Mouse (Mus musculus) forebrain, embryonic 12.5 days (tissue): ENCODE results near the gene Tceanc2. TPM values are rescaled to one million over a fixed set of nuclear protein-coding genes. Genes with fewer than 3 reads are reported as not detected.

ENCODE experiments used
- ATAC-seq: fragments of 200-750 bp; cut with Nextera tagmentation; 2 replicates; pipeline ENCODE4 v1.8.0; 2017; ENCODE audit warnings: moderate TSS enrichment; ENCODE audit not compliant: low FRiP score
- H3K27ac ChIP-seq: fragments of 300-500 bp; sonication (generic); 2 replicates; pipeline ENCODE4 v1.5.1; 2016; ENCODE audit warnings: mild to moderate bottlenecking
- H3K27me3 ChIP-seq: fragments of 300-500 bp; sonication (generic); 2 replicates; pipeline ENCODE4 v1.6.1; 2016; ENCODE audit warnings: mild to moderate bottlenecking
- H3K36me3 ChIP-seq: fragments of 300-500 bp; sonication (generic); replicated peaks from 2 replicates; pipeline ENCODE4 v1.6.1; 2016; ENCODE audit warnings: mild to moderate bottlenecking
- H3K4me1 ChIP-seq: fragments of 300-500 bp; sonication (generic); 2 replicates; pipeline ENCODE4 v1.6.1; 2016
- H3K4me2 ChIP-seq: fragments of 300-500 bp; sonication (generic); 2 replicates; pipeline ENCODE4 v1.6.1; 2016; ENCODE audit warnings: mild to moderate bottlenecking, moderate library complexity
- H3K4me3 ChIP-seq: fragments of 300-500 bp; sonication (generic); replicated peaks from 2 replicates; pipeline ENCODE4 v1.5.1; 2016; ENCODE audit warnings: mild to moderate bottlenecking
- H3K9ac ChIP-seq: fragments of 300-500 bp; sonication (generic); 2 replicates; pipeline ENCODE4 v1.6.1; 2016; ENCODE audit warnings: mild to moderate bottlenecking
- H3K9me3 ChIP-seq: fragments of 300-500 bp; sonication (generic); 2 replicates; pipeline ENCODE4 v1.6.1; 2016
- WGBS: fragments of 180-500 bp; shearing (Covaris S2); methylation state at CpG from one replicate; pipeline ENCODE4 v1.1.7; 2016; 5-methylcytosine and 5-hydroxymethylcytosine counted together
- polyA plus RNA-seq: library from polyadenylated mRNA; unstranded; fragments of >200 nt; fragmentation: Nextera tagmentation; extraction: Ambion mirVana; gene quantifications from 2 replicates; pipeline ENCODE4 v1.2.1, GENCODE M21; 2016

Gene Tceanc2
- polyA plus RNA-seq, 1 experiment from 2014 or later: 26.5 TPM

DNA sequence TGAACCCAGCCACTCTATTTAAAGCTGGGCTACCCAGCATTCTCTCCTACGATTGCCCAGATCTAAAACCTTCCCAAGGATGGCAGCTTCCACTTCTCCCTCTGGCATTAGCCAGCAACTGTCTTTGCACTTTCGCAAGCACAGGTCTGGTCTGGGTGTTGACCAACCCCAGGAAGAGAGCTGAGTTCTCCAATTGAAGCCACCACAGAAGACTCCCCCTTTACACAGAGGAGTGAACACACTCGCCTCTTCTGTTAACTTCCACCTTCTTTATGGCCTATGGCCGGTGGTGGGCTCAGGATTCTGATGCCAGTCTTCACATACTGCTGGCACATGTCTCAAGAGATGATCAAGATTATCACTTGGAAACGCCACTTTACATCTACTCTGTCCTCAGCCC, 11.1 kb downstream of the Tceanc2 start:
- H3K27ac ChIP-seq: no peak overlapping the region
- peaks cover 14% of the 10 kb centered on the region for H3K36me3 ChIP-seq
- H3K4me3 ChIP-seq: no peak overlapping the region
- no peaks in the 10 kb centered on the region for H3K9me3 ChIP-seq
- no peak overlapping the region for H3K9ac ChIP-seq
- H3K27me3 ChIP-seq: no peaks in the 10 kb centered on the region
- no peak for ATAC-seq
- H3K4me1 ChIP-seq: peaks cover 7% of the 10 kb centered on the region; the same call in 1 of the 2 replicates
- whole genome bisulfite sequencing: 88% methylated on average over 5 of the region's 5 CpGs
- no peak overlapping the region for H3K4me2 ChIP-seq

GRCm38 (mm10) chr4:107166700-107167099, 12.2 kb downstream of the Tceanc2 start:
- H3K4me3 ChIP-seq: no peak overlapping the region
- peaks cover 9% of the 10 kb centered on the region for H3K36me3 ChIP-seq
- ATAC-seq: no peak
- no peak overlapping the region for H3K4me2 ChIP-seq
- H3K27ac ChIP-seq: no peak overlapping the region
- WGBS: 92% methylated on average over 5 of the region's 5 CpGs
- peaks cover 7% of the 10 kb centered on the region; the same call in 1 of the 2 replicates for H3K4me1 ChIP-seq
- H3K9me3 ChIP-seq: no peaks in the 10 kb centered on the region
- H3K27me3 ChIP-seq: no peaks in the 10 kb centered on the region
- H3K9ac ChIP-seq: no peak overlapping the region

GRCm38 (mm10) chr4:107163756-107164587, 14.9 kb downstream of the Tceanc2 start:
- H3K27ac ChIP-seq: no peak overlapping the region
- H3K4me2 ChIP-seq: no peak overlapping the region
- peak; percentile 79 for ATAC-seq
- peaks cover 15% of the 10 kb centered on the region for H3K36me3 ChIP-seq
- no peaks in the 10 kb centered on the region for H3K27me3 ChIP-seq
- H3K9me3 ChIP-seq: no peaks in the 10 kb centered on the region
- no peak overlapping the region for H3K4me3 ChIP-seq
- 51% methylated on average over 9 of the region's 9 CpGs for WGBS
- no peak overlapping the region for H3K9ac ChIP-seq
- H3K4me1 ChIP-seq: peaks cover 7% of the 10 kb centered on the region; the same call in 1 of the 2 replicates

GRCm38 (mm10) chr4:107163341-107163740, 15.6 kb downstream of the Tceanc2 start:
- Histone ChIP-seq H3K9me3 (no peaks in the 10 kb centered on the region), H3K36me3 (peaks cover 15% of the 10 kb centered on the region), H3K27me3 (no peaks in the 10 kb centered on the region), H3K4me2 (no peak overlapping the region), H3K4me3 (no peak overlapping the region), H3K27ac (no peak overlapping the region), H3K4me1 (peaks cover 7% of the 10 kb centered on the region; the same call in 1 of the 2 replicates), H3K9ac (no peak overlapping the region)
- 93% methylated on average over 10 of the region's 10 CpGs for WGBS
- ATAC-seq: no peak

DNA sequence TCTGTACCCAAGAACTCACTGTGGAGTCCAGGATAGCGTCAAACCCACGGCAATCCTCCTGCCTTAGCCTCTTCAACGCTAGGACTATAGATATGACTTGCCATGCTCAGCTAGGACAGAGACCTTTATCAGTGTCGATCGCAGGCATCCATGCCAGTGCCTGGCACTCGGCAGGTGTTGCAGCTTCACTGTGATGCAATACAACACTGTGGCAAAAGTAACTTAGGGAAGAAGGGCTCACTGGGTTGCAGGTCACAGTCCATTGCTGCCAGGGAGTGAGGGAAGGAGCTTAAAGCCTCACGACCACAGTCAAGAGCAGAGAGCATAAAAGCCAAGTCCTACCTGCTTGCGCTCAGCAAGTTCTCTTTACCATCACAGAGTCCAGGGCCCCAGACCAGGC, 18.7 kb downstream of the Tceanc2 start:
- H3K4me2 ChIP-seq: no peak overlapping the region
- H3K4me3 ChIP-seq: no peak overlapping the region
- H3K27ac ChIP-seq: no peak overlapping the region
- H3K9ac ChIP-seq: no peak overlapping the region
- H3K36me3 ChIP-seq: peaks cover 19% of the 10 kb centered on the region
- 91% methylated on average over 8 of the region's 8 CpGs for WGBS
- no peaks in the 10 kb centered on the region for H3K9me3 ChIP-seq
- H3K27me3 ChIP-seq: no peaks in the 10 kb centered on the region
- H3K4me1 ChIP-seq: peaks cover 7% of the 10 kb centered on the region; the same call in 1 of the 2 replicates
- no peak for ATAC-seq

DNA sequence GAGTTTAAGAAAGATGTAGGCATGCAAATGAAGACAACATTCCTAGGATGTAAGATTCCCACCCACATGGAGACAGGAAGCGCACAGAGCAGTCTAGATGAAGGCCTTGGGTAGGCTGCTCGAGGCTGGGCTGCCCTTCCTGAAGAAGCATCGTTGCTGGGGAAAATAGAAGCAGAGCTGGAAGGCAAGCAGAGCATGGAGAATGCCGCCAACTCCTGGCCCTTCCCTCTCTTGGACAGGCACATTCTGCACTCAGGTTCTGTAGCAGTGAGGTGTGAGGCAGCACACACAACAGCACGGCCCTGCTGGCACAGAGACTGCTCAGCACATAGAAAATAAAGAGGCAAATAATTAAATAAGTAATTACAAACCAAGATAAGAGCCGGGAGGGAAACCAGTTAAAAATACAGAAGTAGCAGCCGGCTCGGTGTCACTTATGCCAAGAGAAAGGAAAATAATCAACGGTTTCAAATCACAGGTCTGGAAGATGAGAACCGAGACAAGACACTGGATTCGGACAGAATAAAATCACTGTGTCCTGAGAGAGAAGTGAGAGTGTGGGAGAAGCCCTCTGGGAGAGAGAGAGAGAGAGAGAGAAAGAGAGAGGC, 19.6 kb downstream of the Tceanc2 start:
- H3K9me3 ChIP-seq: no peaks in the 10 kb centered on the region
- no peak overlapping the region for H3K27ac ChIP-seq
- no peak for ATAC-seq
- H3K4me1 ChIP-seq: 0 out of 2 replicates have a peak, but pooled peaks cover 5% of the 10 kb centered on the region
- no peaks in the 10 kb centered on the region for H3K27me3 ChIP-seq
- no peak overlapping the region for H3K4me3 ChIP-seq
- no peak overlapping the region for H3K9ac ChIP-seq
- H3K4me2 ChIP-seq: no peak overlapping the region
- peaks cover 16% of the 10 kb centered on the region; the same call in 1 of the 2 replicates for H3K36me3 ChIP-seq
- 92% methylated on average over 11 of the region's 11 CpGs for WGBS

DNA sequence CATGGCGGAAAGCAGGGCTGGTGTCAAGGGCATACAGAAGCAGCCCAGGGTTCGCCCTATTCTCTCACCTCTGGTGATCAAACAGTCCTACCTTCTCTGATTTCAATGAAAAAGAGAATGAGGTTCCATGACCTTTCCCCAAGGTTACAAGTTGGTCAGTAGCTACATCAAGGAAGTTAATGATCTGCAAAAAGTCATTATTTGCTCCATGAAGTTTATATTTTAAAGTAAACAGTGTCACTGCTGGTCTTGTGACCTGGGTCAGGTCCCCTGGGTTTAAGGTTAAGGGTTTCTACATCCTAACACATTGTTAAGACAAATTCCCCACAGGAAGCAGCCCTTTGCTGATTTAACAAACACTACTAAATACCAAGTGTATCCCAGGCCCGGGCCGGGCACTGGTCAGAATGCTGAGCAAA, 21.9 kb downstream of the Tceanc2 start:
- Histone ChIP-seq H3K27me3 (no peaks in the 10 kb centered on the region), H3K27ac (no peak overlapping the region), H3K4me1 (no peaks in the 10 kb centered on the region), H3K9me3 (no peaks in the 10 kb centered on the region), H3K9ac (no peak overlapping the region), H3K4me2 (no peak overlapping the region), H3K4me3 (no peak overlapping the region), H3K36me3 (peaks cover 22% of the 10 kb centered on the region; the same call in 1 of the 2 replicates)
- WGBS: 95% methylated on average over 4 of the region's 4 CpGs
- no peak for ATAC-seq

GRCm38 (mm10) chr4:107152571-107152970, 26.3 kb downstream of the Tceanc2 start:
- Histone ChIP-seq H3K4me3 (no peak overlapping the region), H3K9me3 (no peaks in the 10 kb centered on the region), H3K4me1 (no peaks in the 10 kb centered on the region), H3K4me2 (no peak overlapping the region), H3K9ac (no peak overlapping the region), H3K36me3 (peaks cover 12% of the 10 kb centered on the region; the same call in 1 of the 2 replicates), H3K27ac (no peak overlapping the region), H3K27me3 (no peaks in the 10 kb centered on the region)
- WGBS: 94% methylated on average over 8 of the region's 8 CpGs
- ATAC-seq: no peak

GRCm38 (mm10) chr4:107150991-107151390, 27.9 kb downstream of the Tceanc2 start:
- no peak overlapping the region for H3K9ac ChIP-seq
- no peak overlapping the region for H3K4me2 ChIP-seq
- no peaks in the 10 kb centered on the region for H3K9me3 ChIP-seq
- WGBS: 89% methylated on average over 6 of the region's 6 CpGs
- H3K4me3 ChIP-seq: no peak overlapping the region
- peaks cover 19% of the 10 kb centered on the region for H3K36me3 ChIP-seq
- H3K4me1 ChIP-seq: no peaks in the 10 kb centered on the region
- ATAC-seq: no peak
- no peaks in the 10 kb centered on the region for H3K27me3 ChIP-seq
- H3K27ac ChIP-seq: no peak overlapping the region

- no peak overlapping the region for H3K4me2 ChIP-seq
- ATAC-seq: no peak
- H3K9me3 ChIP-seq: no peaks in the 10 kb centered on the region
- H3K9ac ChIP-seq: no peak overlapping the region
- 0 out of 2 replicates have a peak overlapping the region, but pooled peaks have one; percentile 8 for H3K27ac ChIP-seq
- peaks cover 6% of the 10 kb centered on the region; the same call in 1 of the 2 replicates for H3K27me3 ChIP-seq
- no peak overlapping the region for H3K4me3 ChIP-seq
- H3K4me1 ChIP-seq: peaks cover 33% of the 10 kb centered on the region
- WGBS: 89% methylated on average over 8 of the region's 8 CpGs
- peaks cover 15% of the 10 kb centered on the region for H3K36me3 ChIP-seq
These were observed 35.4 kb downstream of the Tceanc2 start for GRCm38 (mm10) chr4:107143511-107143910.

- Histone ChIP-seq H3K36me3 (peaks cover 6% of the 10 kb centered on the region), H3K27me3 (peaks cover 14% of the 10 kb centered on the region; the same call in 1 of the 2 replicates), H3K4me1 (peaks cover 61% of the 10 kb centered on the region), H3K4me3 (no peak overlapping the region), H3K9ac (peak overlapping the region; percentile 25; the same call in 1 of the 2 replicates), H3K4me2 (peak overlapping the region; percentile 30; the same call in 1 of the 2 replicates), H3K9me3 (no peaks in the 10 kb centered on the region), H3K27ac (peak overlapping the region; percentile 79)
- 51% methylated on average over 13 of the region's 13 CpGs for WGBS
- ATAC-seq: peak; percentile 24
These were observed 38.9 kb downstream of the Tceanc2 start for GRCm38 (mm10) chr4:107139836-107140631.
